Mouse (Mus musculus): ENCODE measurements around the gene Rsbn1l. TPM values are rescaled to one million over a fixed set of nuclear protein-coding genes. Genes with fewer than 3 reads are reported as not detected.
A peak's percentile ranks its signal among the peaks of the same experiment; 100 is the strongest.

The Rsbn1l gene
- polyA plus RNA-seq, 1 experiment: 1.9 TPM

DNA sequence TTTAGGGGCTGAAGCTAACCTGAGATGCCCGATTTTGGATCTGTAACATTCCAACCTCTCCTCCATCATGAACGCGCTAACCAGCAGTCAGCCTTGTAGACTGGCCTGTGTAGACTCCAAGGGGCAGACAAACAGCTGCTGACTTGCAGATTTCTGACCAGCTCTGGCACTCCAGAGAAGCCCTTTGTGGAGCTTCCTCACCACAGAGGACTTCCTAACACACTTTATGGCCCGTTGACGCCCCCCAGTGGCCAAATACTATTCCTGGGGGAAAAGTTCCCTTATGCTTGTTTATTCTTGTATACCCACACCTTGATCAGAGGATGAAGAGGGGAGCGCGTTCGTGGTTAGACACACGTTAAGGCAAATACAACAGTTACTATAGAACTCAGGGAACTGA, 12.8 kb upstream of the Rsbn1l start:
- H3K79me3 ChIP-seq (ENCODE audit: low read depth): no peaks in the 10 kb centered on the region
- TF ChIP-seq CTCF (IDR thresholded peaks at IDR 0.05; ENCODE audit: control insufficient read depth, insufficient read depth, insufficient read length) (peak; percentile 6), MAX (IDR thresholded peaks at IDR 0.05) (no peak)
- H3K27me3 ChIP-seq (ENCODE audit: control insufficient read depth, insufficient read depth, insufficient read length): no peaks in the 10 kb centered on the region
- no peak overlapping the region for H3K4me3 ChIP-seq (ENCODE audit: insufficient read depth, poor library complexity, severe bottlenecking)
- no peaks in the 10 kb centered on the region for H3K36me3 ChIP-seq (ENCODE audit: control insufficient read depth, insufficient read depth)
- H3K79me2 ChIP-seq (ENCODE audit: control insufficient read depth, insufficient read depth): no peaks in the 10 kb centered on the region
- no peak overlapping the region for H3ac ChIP-seq (ENCODE audit: control insufficient read depth, insufficient read length, low read depth)

DNA sequence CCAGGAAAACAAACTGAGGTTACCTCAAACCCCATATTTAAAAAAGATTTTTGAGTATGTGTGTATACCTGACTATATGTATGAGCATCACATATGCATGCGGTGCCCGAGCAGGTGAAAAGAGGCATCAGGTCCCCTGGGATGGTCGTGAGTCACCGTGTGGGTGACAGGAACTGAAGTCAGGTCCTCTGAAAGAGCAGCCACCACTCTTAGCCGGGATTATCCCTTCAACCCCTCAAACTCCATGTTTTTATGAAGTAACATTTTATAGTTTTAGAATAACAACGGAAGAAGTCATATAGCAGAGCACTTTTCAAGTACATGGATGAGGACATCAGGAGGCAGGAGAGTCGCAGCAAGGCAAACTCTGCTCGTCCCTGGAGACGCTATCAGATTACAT, 12.3 kb upstream of the Rsbn1l start:
- H3K36me3 ChIP-seq (ENCODE audit: control insufficient read depth, insufficient read depth): no peaks in the 10 kb centered on the region
- no peaks in the 10 kb centered on the region for H3K79me3 ChIP-seq (ENCODE audit: low read depth)
- TF ChIP-seq MYOD1 (IDR thresholded peaks at IDR 0.05; ENCODE audit: control insufficient read depth, insufficient read length, low read depth): no peak
- TF ChIP-seq CTCF (IDR thresholded peaks at IDR 0.05; ENCODE audit: control insufficient read depth, insufficient read depth, insufficient read length): no peak
- no peak for TF ChIP-seq USF1 (IDR thresholded peaks at IDR 0.05; ENCODE audit: low read depth)
- no peak for TF ChIP-seq MAX (IDR thresholded peaks at IDR 0.05)
- no peak for TF ChIP-seq CEBPB (IDR thresholded peaks at IDR 0.05; ENCODE audit: low read depth)
- H3K27me3 ChIP-seq (ENCODE audit: control insufficient read depth, insufficient read depth, insufficient read length): no peaks in the 10 kb centered on the region
- no peak overlapping the region for H3K4me3 ChIP-seq (ENCODE audit: insufficient read depth, poor library complexity, severe bottlenecking)
- H3K79me2 ChIP-seq (ENCODE audit: control insufficient read depth, insufficient read depth): no peaks in the 10 kb centered on the region
- H3ac ChIP-seq (ENCODE audit: control insufficient read depth, insufficient read length, low read depth): no peak overlapping the region

DNA sequence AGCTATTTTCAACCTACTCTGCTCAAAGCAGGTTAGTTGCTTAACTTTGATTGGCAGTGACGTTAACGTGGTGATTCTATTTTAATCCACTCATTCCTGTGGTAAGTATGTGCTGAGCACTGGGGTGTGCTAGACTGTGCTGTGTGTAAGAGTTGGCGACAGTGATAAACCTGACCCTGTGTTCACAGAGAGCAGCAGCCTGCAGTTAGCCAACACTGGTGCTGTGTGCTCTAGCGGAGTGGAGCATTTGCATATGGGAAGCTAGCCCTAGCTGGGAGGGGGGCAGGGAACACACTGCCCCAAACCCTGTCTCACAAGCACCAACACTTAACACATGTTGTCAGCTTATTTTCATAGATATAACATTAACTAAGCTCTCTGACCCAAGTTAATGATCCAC, 11.7 kb upstream of the Rsbn1l start:
- no peaks in the 10 kb centered on the region for H3K27me3 ChIP-seq (ENCODE audit: control insufficient read depth, insufficient read depth, insufficient read length)
- no peak for TF ChIP-seq FOSL1 (IDR thresholded peaks at IDR 0.05; ENCODE audit: insufficient read depth, low read length, poor library complexity, severe bottlenecking)
- no peak for TF ChIP-seq MAX (IDR thresholded peaks at IDR 0.05)
- no peak for TF ChIP-seq CEBPB (IDR thresholded peaks at IDR 0.05; ENCODE audit: low read depth)
- no peaks in the 10 kb centered on the region for H3K79me3 ChIP-seq (ENCODE audit: low read depth)
- H3K36me3 ChIP-seq (ENCODE audit: control insufficient read depth, insufficient read depth): no peaks in the 10 kb centered on the region
- H3K79me2 ChIP-seq (ENCODE audit: control insufficient read depth, insufficient read depth): no peaks in the 10 kb centered on the region
- no peak overlapping the region for H3K4me3 ChIP-seq (ENCODE audit: insufficient read depth, poor library complexity, severe bottlenecking)
- no peak overlapping the region for H3ac ChIP-seq (ENCODE audit: control insufficient read depth, insufficient read length, low read depth)

DNA sequence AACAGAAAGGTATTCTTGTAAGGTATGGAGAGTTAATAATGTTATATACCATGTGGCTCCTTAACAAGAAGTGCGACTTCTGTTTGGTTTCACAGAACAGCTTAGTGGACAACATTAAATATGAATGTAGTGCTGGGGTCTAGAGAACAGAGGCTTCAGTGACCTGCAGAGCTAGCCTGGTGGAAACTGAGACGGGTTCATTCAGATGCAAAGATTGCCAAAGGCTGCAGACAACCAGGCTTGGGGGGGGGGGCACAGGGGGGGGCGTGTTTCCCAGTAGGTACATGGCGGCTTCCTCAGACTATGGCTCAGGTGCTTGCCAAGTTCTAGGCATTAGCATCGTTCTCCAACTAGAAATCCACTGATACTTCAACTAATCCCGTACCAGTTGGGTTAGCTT, 8.2 kb upstream of the Rsbn1l start:
- H3K79me3 ChIP-seq (ENCODE audit: low read depth): no peaks in the 10 kb centered on the region
- H3K79me2 ChIP-seq (ENCODE audit: control insufficient read depth, insufficient read depth): no peaks in the 10 kb centered on the region
- no peak overlapping the region for H3ac ChIP-seq (ENCODE audit: control insufficient read depth, insufficient read length, low read depth)
- H3K36me3 ChIP-seq (ENCODE audit: control insufficient read depth, insufficient read depth): no peaks in the 10 kb centered on the region
- TF ChIP-seq CTCF (IDR thresholded peaks at IDR 0.05; ENCODE audit: control insufficient read depth, insufficient read depth, insufficient read length): no peak
- TF ChIP-seq MYOG (IDR thresholded peaks at IDR 0.05; ENCODE audit: control insufficient read depth, extremely low read depth, insufficient read length): no peak
- no peak for TF ChIP-seq MYOD1 (IDR thresholded peaks at IDR 0.05; ENCODE audit: control insufficient read depth, insufficient read length, low read depth)
- no peak for TF ChIP-seq USF1 (IDR thresholded peaks at IDR 0.05; ENCODE audit: low read depth)
- no peak for TF ChIP-seq MAX (IDR thresholded peaks at IDR 0.05)
- TF ChIP-seq FOSL1 (IDR thresholded peaks at IDR 0.05; ENCODE audit: insufficient read depth, low read length, poor library complexity, severe bottlenecking): no peak
- TF ChIP-seq CEBPB (IDR thresholded peaks at IDR 0.05; ENCODE audit: low read depth): no peak
- no peak overlapping the region for H3K4me3 ChIP-seq (ENCODE audit: insufficient read depth, poor library complexity, severe bottlenecking)
- no peaks in the 10 kb centered on the region for H3K27me3 ChIP-seq (ENCODE audit: control insufficient read depth, insufficient read depth, insufficient read length)

DNA sequence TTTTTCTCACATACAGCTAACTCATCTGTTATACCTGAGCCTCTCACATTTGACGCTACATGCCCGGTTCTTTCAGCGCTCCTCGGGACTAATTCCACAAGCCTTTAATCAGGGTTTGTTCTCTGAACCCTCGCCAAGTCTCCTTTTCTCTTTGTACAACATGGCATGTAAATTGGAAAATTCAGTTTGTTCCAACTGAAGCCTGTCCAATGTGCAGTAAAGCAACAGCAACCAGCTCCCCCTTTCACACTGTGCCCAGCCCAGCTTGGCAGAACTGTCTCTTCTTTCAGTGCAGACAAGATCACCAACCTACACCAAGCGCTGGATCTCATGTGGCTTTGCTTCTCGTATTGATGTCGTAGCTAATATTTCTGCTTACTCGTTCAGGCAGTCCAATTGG, 7.1 kb upstream of the Rsbn1l start:
- Histone ChIP-seq H3K36me3 (ENCODE audit: control insufficient read depth, insufficient read depth) (no peaks in the 10 kb centered on the region), H3K79me3 (ENCODE audit: low read depth) (no peaks in the 10 kb centered on the region), H3ac (ENCODE audit: control insufficient read depth, insufficient read length, low read depth) (no peak overlapping the region), H3K27me3 (ENCODE audit: control insufficient read depth, insufficient read depth, insufficient read length) (no peaks in the 10 kb centered on the region), H3K4me3 (ENCODE audit: insufficient read depth, poor library complexity, severe bottlenecking) (no peak overlapping the region), H3K79me2 (ENCODE audit: control insufficient read depth, insufficient read depth) (no peaks in the 10 kb centered on the region)
- TF ChIP-seq MAX (IDR thresholded peaks at IDR 0.05): no peak
- no peak for TF ChIP-seq CTCF (IDR thresholded peaks at IDR 0.05; ENCODE audit: control insufficient read depth, insufficient read depth, insufficient read length)
- no peak for TF ChIP-seq CEBPB (IDR thresholded peaks at IDR 0.05; ENCODE audit: low read depth)
- TF ChIP-seq MYOG (IDR thresholded peaks at IDR 0.05; ENCODE audit: control insufficient read depth, extremely low read depth, insufficient read length): no peak
- TF ChIP-seq FOSL1 (IDR thresholded peaks at IDR 0.05; ENCODE audit: insufficient read depth, low read length, poor library complexity, severe bottlenecking): no peak
- no peak for TF ChIP-seq USF1 (IDR thresholded peaks at IDR 0.05; ENCODE audit: low read depth)
- TF ChIP-seq MYOD1 (IDR thresholded peaks at IDR 0.05; ENCODE audit: control insufficient read depth, insufficient read length, low read depth): no peak

DNA sequence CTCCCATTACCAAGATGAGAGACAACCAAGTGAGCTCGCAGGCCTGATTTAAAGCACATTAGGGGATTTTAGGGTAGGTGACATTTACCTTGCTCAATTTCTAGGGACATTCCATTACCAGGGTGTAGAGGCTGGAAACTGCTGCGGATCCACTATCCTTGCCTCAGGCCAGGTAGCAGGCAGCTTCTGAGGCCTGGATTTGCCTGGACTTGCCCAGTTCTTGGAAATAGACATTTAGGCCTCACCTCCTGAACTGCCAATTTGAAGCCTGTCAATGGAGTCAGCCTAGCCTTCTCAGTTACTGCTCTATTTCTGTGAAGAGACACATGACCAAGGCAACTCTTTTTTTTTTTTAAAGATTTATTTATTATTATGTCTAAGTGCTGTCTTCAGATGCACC, 4.7 kb upstream of the Rsbn1l start:
- H3K27me3 ChIP-seq (ENCODE audit: control insufficient read depth, insufficient read depth, insufficient read length): no peaks in the 10 kb centered on the region
- H3ac ChIP-seq (ENCODE audit: control insufficient read depth, insufficient read length, low read depth): no peak overlapping the region
- no peaks in the 10 kb centered on the region for H3K79me3 ChIP-seq (ENCODE audit: low read depth)
- TF ChIP-seq MAX (IDR thresholded peaks at IDR 0.05): no peak
- no peak for TF ChIP-seq CEBPB (IDR thresholded peaks at IDR 0.05; ENCODE audit: low read depth)
- no peak for TF ChIP-seq CTCF (IDR thresholded peaks at IDR 0.05; ENCODE audit: control insufficient read depth, insufficient read depth, insufficient read length)
- no peak for TF ChIP-seq MYOG (IDR thresholded peaks at IDR 0.05; ENCODE audit: control insufficient read depth, extremely low read depth, insufficient read length)
- TF ChIP-seq MYOD1 (IDR thresholded peaks at IDR 0.05; ENCODE audit: control insufficient read depth, insufficient read length, low read depth): no peak
- TF ChIP-seq USF1 (IDR thresholded peaks at IDR 0.05; ENCODE audit: low read depth): no peak
- no peak for TF ChIP-seq FOSL1 (IDR thresholded peaks at IDR 0.05; ENCODE audit: insufficient read depth, low read length, poor library complexity, severe bottlenecking)
- no peak overlapping the region for H3K4me3 ChIP-seq (ENCODE audit: insufficient read depth, poor library complexity, severe bottlenecking)
- no peaks in the 10 kb centered on the region for H3K36me3 ChIP-seq (ENCODE audit: control insufficient read depth, insufficient read depth)
- H3K79me2 ChIP-seq (ENCODE audit: control insufficient read depth, insufficient read depth): no peaks in the 10 kb centered on the region
